Mouse (Mus musculus) frontal cortex, postnatal 14 days (tissue): ENCODE measurements at regions not wholly inside any gene's neighbourhood (a gene's known extent, or its start where the extent isn't known, plus 50 kb on each side); places are given as distances from the start of the nearest gene placed in this dataset.

Experiments used
- DNase-seq, 2 experiments: peaks; one replicate each; pipeline ENCODE4 v3.0.0; 2022; ENCODE audit warnings: low spot score in 2 of 2

DNA sequence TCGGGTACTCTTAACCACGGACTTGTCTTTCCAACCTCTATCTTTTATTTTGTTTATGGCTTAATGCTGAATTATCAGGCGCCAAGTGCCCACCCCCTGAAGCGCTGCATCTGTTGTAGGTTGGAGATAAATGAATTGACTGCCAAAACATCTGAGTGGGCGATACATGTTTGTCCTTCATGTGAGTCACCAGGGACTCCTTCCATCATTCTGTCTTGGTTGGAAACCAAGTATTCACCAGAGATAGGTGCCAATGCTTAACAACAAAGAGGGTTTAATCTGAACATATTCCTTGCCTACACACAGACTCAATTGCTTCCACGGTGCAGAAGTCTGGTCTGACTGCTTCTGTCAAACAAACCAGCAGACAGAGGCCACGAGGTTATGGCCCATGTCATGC is 203.6 kb downstream of the Rpap3 start:
- DNase-seq: no peak

DNA sequence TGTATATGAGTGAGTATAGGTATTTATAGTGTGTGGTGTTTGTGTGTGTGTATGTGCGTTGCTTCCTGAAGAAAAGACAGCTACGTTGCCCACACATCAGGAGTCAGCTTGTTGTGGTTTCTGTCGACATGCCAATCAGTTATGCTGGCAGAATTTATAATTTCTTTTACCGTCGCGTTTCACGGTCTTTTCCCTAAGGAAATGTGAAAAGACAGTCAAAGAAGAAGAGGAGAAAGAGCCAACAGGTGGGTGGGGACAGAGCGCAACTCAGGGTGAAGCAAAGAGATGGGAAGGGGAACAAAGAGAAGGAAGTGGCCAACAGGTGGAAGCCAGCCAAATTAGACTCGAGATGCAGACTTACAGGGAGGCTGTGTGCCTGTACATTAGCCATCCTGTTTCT is 204.2 kb downstream of the Rpap3 start:
- no peak for DNase-seq

DNA sequence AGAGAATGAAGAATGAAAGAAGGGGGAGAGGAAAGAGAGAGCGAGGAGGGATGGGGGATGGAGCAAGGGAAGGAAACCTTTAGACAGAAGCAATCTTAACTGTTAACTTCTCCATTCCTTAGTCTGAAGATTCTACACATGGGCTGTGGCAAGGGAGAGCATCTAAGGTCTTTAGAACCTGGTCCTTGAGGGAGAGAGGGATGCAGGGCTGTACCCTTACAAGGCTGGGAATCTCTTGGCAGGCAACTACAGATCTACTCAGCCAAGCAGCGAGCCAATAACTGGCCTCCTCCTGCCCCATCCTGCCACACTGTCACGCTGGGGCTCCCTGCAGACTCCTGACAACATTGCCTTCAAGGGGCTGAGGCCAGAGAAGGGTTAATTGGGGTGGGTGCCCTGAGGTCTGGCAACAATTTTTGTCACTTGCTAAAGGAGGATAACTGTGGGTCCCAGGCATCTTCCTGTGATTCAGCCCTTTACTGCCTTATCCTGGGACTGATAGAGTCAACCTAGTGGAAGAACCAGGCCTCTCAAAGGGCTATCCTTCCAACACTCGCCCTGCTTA is 205.7 kb downstream of the Rpap3 start:
- DNase-seq: no peak

DNA sequence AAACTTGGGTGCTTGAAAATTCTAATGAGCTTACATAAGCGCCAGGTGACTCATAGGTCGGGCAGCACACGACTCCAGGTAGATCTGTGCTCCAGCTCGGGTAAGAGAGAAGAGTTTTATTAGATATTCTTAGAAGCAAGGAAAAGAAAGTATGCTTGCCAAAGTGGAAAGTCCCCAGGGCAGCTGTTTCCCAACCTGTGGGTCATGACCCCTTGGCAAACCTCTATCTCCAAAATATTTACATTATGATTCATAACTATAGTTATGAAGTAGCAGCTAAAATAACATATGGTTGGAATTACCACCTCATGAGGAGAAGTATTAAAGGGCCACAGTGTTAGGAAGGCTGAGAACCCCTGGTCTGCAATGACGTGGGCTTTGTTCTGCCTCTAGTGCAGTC is 206.4 kb downstream of the Rpap3 start:
- DNase-seq: no peak

DNA sequence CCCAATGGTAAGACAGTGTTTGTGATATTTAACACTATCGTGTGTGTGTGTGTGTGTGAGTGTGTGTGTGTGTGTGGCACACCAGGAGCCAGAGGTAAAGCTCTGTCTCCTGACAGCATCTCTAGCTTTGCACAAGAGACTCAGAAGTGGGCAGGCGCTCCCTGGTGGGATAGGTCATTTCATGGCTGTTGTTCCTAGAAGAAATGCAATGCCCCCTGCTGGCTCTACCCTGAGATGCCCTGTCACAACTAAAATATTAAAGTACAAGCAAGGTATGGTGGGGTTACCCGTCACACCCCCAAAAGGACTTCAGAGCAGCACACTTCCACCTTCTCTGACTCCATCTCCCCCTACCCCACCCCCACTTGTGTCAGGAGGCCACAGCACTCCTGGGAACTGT is 207.2 kb downstream of the Rpap3 start:
- no peak for DNase-seq

DNA sequence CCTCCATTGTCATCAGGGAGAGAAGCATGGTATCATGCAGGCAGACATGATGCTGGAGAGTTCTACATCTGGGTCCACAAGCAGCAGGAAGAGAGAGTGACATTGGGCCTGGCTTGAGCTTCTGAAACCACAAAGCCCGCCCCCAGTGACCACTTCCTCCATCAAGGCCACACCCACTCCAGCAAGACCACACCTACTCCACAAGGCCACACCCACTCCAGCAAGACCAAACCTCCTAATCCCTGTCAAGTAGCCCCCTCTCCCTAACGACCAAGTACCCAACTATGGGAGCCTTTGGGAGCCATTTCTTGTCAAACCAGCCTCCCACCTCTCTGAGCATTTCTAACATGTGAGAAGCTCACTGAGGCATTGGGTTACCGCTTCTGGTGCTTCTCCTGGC is 209.6 kb downstream of the Rpap3 start:
- no peak for DNase-seq

DNA sequence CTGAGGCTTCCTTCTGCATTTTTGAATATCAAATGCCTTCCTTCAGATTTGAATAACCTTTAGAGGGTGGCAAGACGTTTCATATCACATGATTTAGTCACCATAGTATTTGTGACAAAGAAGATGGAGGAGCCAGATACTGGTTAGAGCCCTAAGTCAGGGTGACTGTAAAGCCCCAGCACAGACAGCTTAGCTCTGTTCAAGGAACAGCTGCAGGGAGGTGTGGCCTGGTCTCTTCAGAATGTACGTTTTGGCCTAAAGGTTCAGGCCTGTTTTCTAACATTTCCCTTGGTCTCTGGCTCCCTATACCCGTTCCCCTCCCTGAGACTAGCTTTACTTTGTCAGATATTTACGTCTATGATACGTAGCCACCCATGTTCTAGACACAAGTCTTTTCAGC is 212.3 kb downstream of the Rpap3 start:
- no peak for DNase-seq

DNA sequence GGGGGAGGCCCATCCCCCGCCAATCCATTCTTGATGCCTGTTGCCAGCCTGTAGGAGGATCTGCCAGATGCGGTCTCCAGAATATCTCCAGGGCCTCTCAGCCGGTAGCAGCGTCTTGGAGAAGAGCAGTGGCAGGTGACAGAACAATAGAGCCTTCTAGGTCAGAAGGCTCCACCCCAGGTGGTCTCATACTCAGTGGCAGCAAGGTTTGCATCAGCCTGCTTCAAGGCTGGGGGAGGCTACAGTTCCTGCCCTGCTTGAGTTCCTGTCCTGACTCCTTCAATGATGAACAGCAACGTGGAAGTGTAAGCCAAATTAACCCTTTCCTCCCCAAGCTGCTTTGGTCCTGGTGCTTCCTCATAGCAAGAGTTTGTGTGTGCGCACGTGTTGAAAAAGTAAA is 213.8 kb downstream of the Rpap3 start:
- no peak for DNase-seq

DNA sequence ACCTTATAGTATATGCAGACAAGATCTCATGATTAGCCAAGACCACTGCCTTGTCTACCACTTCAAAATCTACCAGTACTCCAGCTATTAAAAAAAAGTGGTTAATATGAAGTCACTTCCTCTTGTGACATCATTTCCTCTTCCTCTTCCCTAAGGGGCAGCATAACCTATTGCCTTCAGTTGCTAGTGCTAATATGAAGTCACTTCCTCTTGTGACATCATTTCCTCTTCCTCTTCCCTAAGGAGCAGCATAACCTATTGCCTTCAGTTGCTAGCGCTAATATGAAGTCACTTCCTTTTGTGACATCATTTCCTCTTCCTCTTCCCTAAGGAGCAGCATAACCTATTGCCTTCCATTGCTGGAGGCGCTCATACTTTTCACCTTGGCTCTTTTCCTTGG is 218.2 kb downstream of the Rpap3 start:
- DNase-seq: no peak

DNA sequence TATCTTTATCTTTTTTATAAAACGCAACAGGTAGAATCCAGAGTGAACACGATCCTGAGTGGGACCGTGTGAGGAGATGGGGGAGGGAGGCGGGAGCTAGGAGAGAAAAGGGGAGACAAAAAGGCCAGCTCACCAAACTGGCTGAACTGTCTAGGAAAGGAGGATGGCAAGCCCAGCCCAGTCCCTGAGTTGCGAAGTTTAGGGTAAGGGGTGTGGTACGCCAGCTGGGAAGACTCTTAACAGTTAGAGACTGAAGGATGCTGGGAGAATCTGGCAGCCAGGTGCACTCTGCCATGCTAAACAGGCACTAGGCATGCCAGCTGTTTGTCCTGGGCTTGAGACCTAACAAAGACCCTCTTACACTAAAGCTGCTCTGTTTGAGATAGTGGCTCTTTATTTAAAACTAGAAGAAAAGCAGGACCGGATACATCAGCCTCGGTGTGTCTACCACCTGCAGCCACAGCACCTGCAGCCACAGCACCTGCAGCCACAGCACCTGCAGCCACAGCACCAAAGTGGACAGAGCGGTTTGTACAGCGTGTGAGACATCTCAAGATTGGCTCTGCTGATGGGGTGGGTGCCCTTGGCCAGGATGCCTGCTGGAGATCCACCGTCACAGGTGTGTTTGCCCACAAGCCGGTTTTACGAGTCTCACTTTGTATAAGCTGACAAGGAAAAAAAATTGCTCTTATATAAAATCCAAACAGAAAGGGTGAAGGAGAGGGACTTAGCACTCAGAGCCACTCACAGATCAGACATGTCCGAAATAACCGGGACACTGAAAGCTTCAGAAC is 225.1 kb upstream of the Amigo2 start:
- DNase-seq: no peak

DNA sequence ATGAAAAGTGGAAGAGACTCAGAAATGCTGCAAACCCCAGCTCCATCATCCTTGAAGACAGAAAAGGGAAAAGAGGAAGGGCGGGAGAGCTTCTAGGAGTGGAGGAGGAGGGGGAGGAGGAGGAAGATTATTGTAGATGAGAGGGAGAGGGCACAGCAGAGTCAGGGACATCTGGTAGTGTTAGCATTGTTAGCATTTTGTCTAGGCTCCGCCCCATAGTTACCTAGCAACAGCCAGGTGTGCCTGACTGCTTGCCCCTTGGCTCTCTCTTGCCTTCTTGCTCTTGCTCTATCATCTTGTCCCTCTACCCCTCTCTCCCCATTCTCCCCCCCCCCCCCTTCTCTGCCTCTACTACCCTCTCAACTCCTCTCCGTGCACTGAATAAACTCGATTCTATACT is 224.4 kb upstream of the Amigo2 start:
- DNase-seq: no peak

DNA sequence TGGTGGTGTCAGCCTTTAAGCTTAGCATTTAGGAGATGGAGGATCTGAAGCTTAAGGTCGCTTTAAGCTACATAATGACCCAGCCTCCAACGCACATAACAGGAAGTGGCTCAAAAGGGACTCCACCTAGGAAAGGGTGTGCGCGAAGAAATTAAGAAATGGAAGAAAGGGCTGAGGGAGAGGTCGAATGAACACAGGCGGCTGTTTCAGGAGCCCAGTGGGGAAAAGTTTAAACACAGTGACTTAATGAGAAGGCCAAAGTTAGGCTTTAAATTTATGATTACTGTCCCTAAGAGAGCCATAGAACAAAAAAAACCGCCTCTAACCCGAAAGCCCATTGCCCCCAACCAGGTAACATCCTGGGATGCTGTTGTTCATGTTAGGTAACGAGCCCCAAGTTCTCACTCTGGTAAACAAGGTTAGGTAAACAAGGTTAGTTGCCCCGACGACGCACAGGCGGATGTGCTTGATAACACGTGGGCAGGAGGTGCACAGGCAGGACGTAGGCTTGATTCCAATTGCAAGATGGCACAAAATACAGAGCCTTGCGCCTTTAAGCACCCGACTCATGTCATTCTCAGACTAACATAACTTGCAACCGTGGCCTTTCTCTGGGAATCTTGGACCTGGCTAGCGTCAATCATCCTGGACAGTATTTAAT is 222.7 kb upstream of the Amigo2 start:
- DNase-seq: no peak

DNA sequence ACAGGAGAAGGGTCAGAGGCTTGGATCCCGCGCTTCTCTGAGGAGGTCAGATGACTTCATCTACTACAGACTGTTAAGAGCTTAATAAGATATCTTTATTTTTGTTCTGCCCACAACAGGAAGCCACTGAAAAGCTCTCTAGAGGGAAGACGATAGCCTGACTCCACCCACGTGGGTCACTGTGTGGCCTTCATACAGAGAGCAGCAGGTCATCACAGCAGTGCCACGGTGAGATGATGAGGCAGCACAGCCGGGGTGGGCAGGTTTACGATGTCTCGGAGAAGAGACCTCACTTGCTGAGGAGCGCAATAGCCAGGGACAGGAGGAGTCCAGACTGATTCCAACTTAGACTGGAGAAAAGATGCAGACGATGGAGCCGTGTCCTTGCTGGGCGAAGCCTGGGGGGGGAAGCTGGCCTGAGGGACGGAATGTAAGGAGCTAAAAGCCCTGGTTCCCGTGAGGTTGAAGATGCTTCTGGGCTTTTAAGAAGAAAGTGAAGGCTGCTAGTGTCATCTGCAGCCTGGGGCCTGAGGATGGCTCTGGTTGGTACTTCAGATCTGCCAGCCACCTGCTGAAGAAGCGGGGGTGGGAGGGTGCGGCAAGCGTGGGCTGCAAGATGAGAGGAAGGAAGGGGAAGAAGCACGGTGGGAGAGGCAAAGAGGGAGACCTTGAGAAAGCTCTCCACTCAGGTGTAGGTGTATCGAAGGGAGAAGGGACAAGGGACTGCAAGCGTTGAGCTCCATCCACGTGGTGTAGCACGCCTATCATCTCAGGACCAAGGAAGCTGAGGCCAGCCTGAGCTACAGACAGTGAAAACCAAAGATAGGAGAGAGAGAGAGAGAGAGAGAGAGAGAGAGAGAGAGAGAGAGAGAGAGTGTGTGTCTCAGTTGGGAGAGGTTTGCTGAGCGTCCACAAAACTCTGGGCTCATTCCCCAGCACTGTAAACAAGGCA is 221.9 kb upstream of the Amigo2 start:
- no peak for DNase-seq

DNA sequence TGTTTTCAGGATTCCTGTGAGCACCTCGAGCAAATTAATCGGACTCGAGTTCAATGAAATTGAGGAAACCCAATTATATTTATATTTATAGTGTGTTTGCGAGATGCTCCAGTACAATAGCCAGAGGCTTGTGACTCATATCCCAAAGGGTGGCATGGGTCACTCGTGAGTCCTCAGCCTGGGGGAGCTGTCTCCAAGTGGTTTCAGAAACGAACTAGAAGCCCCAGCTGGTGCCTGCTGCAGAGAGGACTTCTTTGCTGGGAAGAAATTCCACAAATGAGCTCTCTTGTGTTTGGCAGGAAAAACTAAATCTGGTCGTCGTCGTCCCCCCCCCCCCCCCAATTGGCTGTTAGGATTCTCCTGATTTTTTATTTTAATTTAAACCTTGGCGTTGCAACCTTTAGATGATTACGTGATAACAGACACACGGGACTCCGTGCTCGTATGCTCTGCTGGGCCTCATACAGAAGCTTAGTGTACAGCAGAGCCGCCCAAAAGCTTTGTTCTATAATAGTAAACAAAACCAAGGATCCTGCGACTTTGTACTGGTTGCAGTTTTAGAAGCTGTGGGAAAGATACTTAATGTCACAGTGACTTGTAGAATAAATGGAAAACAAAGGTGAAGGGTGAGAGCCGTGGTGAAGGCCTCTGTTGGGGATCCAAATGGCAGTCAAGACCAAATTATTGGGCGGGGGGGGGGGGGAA is 220.8 kb upstream of the Amigo2 start:
- no peak for DNase-seq

DNA sequence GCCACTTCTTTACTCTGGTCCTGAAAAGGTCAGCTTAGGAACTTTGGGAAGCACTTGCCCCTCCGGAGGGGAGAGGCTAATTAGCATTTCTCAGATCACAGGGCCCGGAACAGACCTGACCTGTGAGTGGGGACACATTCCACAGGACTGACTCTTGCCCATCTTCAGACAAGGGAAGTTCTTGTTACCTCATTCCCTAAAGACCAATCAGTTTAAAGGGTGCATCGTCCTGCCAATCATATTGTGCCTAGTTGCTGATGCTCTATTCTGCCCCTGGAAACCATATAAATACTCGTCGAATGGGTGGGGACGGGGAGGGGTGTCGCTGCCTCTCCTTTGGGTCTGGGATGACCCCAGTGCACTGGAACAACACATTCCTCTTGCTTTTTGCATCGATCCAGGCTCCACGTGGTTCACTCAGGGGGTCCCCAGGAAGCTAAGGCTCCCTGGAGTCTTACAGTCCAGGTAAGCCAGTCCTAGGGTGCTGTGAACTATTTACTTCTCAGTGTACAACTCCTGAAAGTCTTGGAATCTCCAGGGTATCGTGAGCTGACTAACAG is 219.9 kb upstream of the Amigo2 start:
- no peak for DNase-seq

DNA sequence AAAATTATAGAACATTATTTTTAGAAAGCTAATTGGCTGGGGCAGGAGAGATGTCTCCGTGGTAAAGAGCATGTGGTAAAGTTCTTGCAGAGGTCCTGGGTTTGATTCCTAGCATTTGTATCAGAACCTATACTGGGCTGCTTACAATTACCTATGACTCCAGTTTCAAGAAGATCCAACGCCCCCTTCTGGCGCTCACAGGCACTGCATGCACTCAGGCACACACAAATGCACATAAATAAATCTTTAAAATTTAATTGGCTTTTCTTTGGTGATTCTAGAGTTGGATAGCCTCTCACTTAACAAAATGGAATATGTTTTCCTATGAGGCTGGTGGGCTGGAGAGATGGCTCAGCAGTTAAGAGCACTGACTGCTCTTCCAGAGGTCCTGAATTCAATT is 219.0 kb upstream of the Amigo2 start:
- DNase-seq: no peak

DNA sequence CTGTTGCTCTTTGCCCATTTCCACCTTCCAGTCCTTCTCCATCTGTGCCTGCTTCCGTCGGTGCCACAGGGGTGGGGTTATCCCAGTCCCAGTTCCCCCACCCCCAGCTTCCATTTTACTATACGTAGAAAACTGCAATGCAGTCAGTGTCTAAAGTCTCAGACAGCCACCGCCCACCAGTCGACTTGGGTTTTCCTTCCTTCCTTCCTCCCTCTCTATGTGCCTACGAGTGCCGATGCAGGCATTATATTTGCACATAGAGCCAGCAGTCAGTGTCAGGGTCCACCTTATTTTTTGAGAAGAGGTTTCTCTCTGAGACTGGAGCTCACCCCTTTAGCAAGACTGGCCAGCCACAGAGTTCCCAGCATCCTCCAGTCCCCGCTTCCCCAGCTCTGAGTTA is 218.3 kb upstream of the Amigo2 start:
- no peak for DNase-seq

DNA sequence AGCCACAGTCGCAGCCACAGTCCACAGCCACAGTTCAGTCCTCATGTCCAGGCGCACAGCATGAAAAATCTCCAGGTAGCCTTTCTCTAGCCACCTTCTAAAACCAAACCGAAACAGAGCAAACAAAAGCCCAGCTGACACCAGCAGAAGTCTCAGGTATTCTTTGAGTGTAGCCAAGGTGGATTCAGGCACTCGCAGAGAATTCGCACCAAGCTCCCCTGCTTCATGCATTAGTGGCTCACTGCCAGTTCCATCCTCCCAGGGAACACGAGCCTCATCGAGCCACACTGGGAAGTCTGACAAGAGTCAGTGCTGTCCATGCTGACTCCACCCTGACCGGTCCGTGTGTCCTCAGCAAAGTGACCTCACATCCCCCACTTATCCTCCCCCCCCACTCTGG is 217.7 kb upstream of the Amigo2 start:
- DNase-seq: no peak

DNA sequence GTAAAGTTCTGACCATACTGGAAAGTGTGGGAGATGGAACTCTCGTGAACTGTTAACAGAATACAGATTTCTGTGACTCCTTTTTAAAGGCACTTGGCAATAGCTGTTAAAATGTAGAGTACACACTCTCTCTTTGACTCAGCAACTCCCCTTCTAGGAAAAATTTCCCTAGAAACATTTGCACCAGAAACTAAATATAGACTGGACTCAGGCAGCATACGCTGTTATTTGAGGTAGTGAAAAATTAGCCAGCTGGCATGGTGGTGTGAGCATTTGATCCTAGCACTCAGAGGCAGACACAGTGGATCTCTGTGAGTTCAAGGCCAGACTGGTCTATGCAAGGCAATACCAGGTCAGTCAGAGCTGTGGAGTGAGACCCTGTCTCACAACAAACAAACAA is 215.5 kb upstream of the Amigo2 start:
- no peak for DNase-seq

DNA sequence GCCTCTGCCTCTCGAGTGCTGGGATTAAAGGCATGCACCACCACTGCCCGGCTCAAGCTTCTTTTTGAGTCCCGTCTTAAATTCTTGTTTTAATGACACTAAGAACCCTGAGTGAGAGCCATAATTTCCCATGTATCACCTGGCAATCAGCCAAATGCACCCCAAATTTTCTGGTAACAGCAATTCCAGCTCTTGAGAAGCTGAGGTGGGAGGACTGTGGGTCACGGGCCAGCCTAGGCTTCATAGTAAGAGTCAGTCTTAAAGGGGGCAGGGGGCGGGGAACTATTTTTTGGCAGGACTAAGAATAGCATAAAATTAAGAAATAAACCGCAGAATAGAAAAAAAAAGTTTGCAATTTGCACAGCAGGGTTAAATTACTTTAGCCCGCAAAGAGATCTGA is 214.9 kb upstream of the Amigo2 start:
- DNase-seq: no peak

DNA sequence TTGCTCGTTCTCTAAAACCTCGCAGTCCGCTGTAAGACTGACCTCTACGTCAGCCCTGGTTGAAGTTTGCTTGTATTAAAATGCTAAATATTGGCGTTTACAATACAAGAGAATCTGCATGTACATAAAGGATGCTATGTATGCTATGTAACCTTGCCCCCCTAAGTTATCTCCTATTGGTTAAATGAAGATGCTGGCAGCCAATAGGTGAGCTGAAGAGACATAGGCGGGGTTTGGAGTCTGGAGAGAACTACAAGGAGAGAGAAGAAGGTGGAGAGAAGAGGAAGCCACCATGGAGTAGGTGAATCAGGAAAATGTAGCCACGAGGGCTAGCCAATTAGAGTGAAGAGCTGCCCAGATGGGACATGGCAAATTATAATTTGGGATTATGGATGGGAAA is 214.0 kb upstream of the Amigo2 start:
- no peak for DNase-seq
